Mouse (Mus musculus) midbrain, embryonic 12.5 days (tissue): ENCODE results near the gene Vps4b. TPM values are rescaled to one million over a fixed set of nuclear protein-coding genes. Genes with fewer than 3 reads are reported as not detected.

Experiments
- ATAC-seq: fragments of 200-750 bp; cut with Nextera tagmentation; 2 replicates; pipeline ENCODE4 v1.8.0; 2017; ENCODE audit warnings: low read depth, moderate TSS enrichment, moderate library complexity; ENCODE audit not compliant: low FRiP score
- H3K27ac ChIP-seq: fragments of 300-500 bp; sonication (generic); replicated peaks from 2 replicates; pipeline ENCODE4 v1.5.1; 2016; ENCODE audit warnings: mild to moderate bottlenecking
- H3K27me3 ChIP-seq: fragments of 300-500 bp; sonication (generic); 2 replicates; pipeline ENCODE4 v1.6.1; 2016; ENCODE audit warnings: mild to moderate bottlenecking
- H3K36me3 ChIP-seq: fragments of 300-500 bp; sonication (generic); 2 replicates; pipeline ENCODE4 v1.6.1; 2016
- H3K4me1 ChIP-seq: fragments of 300-500 bp; sonication (generic); 2 replicates; pipeline ENCODE4 v1.6.1; 2016
- H3K4me2 ChIP-seq: fragments of 300-500 bp; sonication (generic); replicated peaks from 2 replicates; pipeline ENCODE4 v1.6.1; 2016; ENCODE audit warnings: mild to moderate bottlenecking, moderate library complexity
- H3K4me3 ChIP-seq: fragments of 300-500 bp; sonication (generic); 2 replicates; pipeline ENCODE4 v1.5.1; 2016; ENCODE audit warnings: mild to moderate bottlenecking
- H3K9ac ChIP-seq: fragments of 300-500 bp; sonication (generic); replicated peaks from 2 replicates; pipeline ENCODE4 v1.6.1; 2016; ENCODE audit warnings: mild to moderate bottlenecking, moderate library complexity
- H3K9me3 ChIP-seq: fragments of 300-500 bp; sonication (generic); 2 replicates; pipeline ENCODE4 v1.6.1; 2016; ENCODE audit warnings: mild to moderate bottlenecking
- WGBS: fragments of 180-500 bp; shearing (Covaris S2); methylation state at CpG from one replicate; pipeline ENCODE4 v1.1.7; 2016; 5-methylcytosine and 5-hydroxymethylcytosine counted together
- polyA plus RNA-seq: library from polyadenylated mRNA; unstranded; fragments of >200 nt; fragmentation: Nextera tagmentation; extraction: Ambion mirVana; gene quantifications from 2 replicates; pipeline ENCODE4 v1.2.1, GENCODE M21; 2016

Vps4b gene
- polyA plus RNA-seq, 1 experiment from 2014 or later: 61.2 TPM

DNA sequence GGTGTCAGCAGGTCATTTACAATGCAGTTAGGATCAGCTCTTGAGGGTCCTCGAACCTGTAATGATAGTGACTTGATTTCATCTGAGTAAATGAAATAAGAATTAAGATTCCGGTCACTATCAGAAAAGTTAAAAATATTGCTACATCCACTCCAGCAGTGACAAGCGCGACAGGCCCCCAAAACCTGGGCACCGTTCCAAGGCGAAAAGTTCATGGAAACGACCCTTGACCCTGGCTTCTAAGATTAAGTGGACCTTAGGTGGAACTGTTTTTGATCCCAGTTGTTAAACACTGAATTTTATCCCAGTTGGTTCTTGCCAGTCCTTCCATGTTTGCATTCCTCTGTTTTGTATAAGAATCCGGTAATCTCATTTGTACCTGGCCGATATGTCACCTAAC is 22.4 kb downstream of the Vps4b start:
- Histone ChIP-seq H3K4me1 (no peaks in the 10 kb centered on the region), H3K27me3 (no peaks in the 10 kb centered on the region), H3K36me3 (peaks cover 65% of the 10 kb centered on the region), H3K9ac (no peak overlapping the region), H3K4me3 (no peak overlapping the region), H3K4me2 (no peak overlapping the region), H3K27ac (no peak overlapping the region), H3K9me3 (no peaks in the 10 kb centered on the region)
- no peak for ATAC-seq
- WGBS: 96% methylated on average over 9 of the region's 9 CpGs

DNA sequence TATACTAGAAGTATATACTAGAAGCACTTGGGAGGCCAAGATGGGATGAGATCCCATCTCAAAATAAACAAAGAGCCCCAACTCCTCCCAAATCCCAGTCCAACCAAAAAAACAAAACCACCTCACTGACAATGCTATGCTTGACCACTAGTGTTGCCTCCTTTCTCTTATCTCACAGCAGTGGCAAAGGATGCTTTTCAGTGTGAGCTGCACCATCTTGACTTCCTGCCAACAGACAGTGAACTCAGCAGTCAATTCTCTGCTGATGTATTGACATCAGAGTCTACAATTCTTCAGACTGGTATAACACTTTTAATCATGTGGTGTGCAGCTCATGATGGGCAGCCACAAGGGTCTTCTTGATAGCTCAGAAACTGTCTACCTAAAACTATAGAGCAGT is 27.8 kb downstream of the Vps4b start:
- Histone ChIP-seq H3K4me3 (no peak overlapping the region), H3K9me3 (no peaks in the 10 kb centered on the region), H3K9ac (no peak overlapping the region), H3K27me3 (no peaks in the 10 kb centered on the region), H3K27ac (no peak overlapping the region), H3K4me2 (no peak overlapping the region), H3K36me3 (peaks cover 44% of the 10 kb centered on the region), H3K4me1 (no peaks in the 10 kb centered on the region)
- no peak for ATAC-seq

DNA sequence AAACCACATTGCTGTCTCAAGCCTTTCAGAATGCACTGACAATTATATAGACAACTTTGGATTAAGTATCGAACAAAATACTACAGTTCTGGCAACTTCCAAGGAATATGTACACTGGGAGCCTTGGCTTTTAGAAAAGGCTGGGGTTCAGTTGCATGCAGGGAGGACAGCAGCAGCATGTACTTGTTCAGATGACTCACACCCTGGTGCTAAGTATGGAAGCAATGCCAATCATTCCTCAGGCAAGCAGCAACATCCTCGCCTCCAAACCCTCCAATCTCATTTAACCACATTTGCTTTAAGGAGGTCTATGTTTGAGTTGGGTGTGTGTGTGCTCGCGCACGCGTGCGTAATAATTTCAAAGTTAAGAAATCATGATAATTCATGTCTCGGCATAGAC is 30.8 kb downstream of the Vps4b start:
- H3K4me1 ChIP-seq: no peaks in the 10 kb centered on the region
- ATAC-seq: no peak
- peaks cover 26% of the 10 kb centered on the region for H3K36me3 ChIP-seq
- WGBS: 96% methylated on average over 8 of the region's 8 CpGs
- no peak overlapping the region for H3K4me2 ChIP-seq
- H3K4me3 ChIP-seq: no peak overlapping the region
- H3K27me3 ChIP-seq: no peaks in the 10 kb centered on the region
- H3K9me3 ChIP-seq: no peaks in the 10 kb centered on the region
- no peak overlapping the region for H3K9ac ChIP-seq
- no peak overlapping the region for H3K27ac ChIP-seq

DNA sequence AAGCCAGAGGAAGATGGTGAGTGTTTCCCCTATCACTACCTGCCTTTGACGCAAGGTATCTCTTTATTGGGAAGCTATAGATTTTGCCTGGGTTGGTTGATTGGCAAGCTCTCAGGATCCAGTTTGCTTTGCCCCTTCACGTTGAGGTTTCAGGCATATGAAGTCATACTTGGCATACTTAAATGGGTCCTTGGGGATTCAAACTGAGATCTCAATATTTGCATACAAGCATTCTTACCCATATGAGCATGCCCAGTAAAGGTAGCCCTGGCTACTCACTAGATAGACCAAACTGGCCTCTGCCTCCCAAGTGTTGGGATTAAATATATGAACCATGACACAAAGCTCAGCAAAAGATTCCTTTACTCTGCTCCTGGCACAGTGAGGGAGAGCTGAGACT is 31.7 kb downstream of the Vps4b start:
- WGBS: 92% methylated on average over 2 of the region's 2 CpGs

DNA sequence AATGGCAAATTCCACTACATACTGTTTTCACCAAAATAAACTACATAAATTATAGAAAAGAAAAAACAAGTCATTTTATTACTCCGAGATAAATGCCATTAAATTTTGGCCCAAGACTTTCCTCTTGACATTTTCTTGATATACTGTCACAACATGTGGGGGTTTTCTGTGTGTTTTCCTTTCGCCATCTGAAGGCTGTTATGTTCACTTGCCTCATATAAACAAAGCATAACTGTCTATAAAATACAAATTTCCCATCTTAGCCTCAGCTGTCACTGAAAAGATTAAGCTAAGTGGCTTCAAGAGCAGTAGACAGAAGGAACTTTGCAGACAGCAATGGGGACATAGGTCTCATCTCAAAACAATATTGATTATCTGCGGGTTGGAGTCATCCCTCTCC is 32.2 kb downstream of the Vps4b start:
- Histone ChIP-seq H3K4me3 (no peak overlapping the region), H3K36me3 (peaks cover 19% of the 10 kb centered on the region), H3K4me2 (no peak overlapping the region), H3K27ac (no peak overlapping the region), H3K9ac (no peak overlapping the region), H3K27me3 (no peaks in the 10 kb centered on the region), H3K4me1 (no peaks in the 10 kb centered on the region), H3K9me3 (no peaks in the 10 kb centered on the region)
- no peak for ATAC-seq
- 92% methylated on average over 3 of the region's 3 CpGs for WGBS

More for the DNA sequence above, 31.7 kb downstream of the Vps4b start:
- Histone ChIP-seq H3K36me3 (peaks cover 19% of the 10 kb centered on the region), H3K4me1 (no peaks in the 10 kb centered on the region), H3K4me2 (no peak overlapping the region), H3K4me3 (no peak overlapping the region), H3K9ac (no peak overlapping the region), H3K27ac (no peak overlapping the region), H3K9me3 (no peaks in the 10 kb centered on the region), H3K27me3 (no peaks in the 10 kb centered on the region)
- ATAC-seq: no peak

DNA sequence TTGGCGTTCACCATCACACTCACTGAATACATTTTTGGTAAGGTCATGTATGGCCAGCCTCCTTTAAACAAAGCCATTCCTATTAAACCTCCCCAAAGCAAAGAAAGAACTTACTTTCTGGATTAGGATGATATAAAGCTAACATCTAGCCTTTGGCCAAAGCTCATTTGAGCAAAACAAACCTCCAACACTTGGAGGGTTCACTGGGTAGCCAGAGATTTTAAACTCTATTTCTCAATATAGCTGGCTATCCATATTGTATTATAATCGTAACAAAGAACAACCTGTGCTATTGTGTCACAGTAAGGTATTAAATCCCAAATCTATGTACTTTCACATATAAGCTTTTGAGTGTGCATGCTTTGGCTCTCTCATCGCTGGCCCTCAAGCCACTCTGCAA is 35.8 kb downstream of the Vps4b start:
- whole genome bisulfite sequencing: 91% methylated on average over 3 of the region's 3 CpGs

DNA sequence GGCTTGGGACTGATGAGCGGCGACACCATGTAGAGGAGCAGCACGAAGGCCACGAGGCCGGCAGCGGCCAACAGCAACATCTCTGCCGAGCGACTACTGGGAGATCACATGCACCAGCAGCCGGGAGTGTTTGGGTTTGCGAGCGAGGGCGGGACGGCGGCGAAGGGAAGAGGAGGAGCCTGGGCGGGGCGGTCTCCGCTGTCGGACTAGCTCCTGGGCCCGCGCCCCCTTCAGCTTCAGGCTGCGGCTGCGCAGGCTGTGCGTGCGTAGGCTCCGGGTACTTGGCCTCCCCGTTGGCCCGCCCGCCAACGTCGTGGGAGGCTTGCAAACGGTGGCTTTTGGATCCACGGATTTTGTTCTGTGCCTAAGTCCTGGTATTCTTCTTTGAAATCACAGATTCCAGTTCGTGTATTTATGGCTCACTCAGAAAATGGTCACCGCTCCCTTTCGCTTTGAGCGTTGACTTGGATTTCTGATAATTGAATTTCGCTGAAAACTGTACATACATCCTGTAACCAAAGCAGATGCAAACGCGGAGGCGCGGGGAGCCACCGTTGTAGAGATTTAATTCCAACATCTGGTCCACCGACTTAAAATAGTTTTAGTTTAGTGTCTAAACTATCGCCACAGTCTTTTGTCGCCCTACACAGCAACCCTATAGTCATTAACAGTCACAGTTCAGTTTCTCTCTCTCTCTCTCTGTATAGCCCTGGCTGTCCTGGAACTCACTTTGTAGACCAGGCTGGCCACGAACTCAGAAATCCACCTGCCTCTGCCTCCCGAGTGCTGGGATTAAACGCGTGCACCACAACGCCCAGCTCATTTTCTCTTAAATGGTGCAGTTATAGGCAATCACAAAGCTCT is 36.7 kb downstream of the Vps4b start, which contains the start of gene Kdsr:
Kdsr (minus strand) TSS at position 156 of the 864 bp plus-strand sequence.
- 3% methylated on average over 49 of the region's 51 CpGs for WGBS
- no peaks in the 10 kb centered on the region for H3K27me3 ChIP-seq

More for the DNA sequence above, 35.8 kb downstream of the Vps4b start:
- Histone ChIP-seq H3K9me3 (no peaks in the 10 kb centered on the region), H3K4me1 (peaks cover 11% of the 10 kb centered on the region), H3K9ac (no peak overlapping the region), H3K4me2 (no peak overlapping the region), H3K4me3 (no peak overlapping the region), H3K27me3 (no peaks in the 10 kb centered on the region), H3K36me3 (no peaks in the 10 kb centered on the region), H3K27ac (no peak overlapping the region)
- no peak for ATAC-seq

DNA sequence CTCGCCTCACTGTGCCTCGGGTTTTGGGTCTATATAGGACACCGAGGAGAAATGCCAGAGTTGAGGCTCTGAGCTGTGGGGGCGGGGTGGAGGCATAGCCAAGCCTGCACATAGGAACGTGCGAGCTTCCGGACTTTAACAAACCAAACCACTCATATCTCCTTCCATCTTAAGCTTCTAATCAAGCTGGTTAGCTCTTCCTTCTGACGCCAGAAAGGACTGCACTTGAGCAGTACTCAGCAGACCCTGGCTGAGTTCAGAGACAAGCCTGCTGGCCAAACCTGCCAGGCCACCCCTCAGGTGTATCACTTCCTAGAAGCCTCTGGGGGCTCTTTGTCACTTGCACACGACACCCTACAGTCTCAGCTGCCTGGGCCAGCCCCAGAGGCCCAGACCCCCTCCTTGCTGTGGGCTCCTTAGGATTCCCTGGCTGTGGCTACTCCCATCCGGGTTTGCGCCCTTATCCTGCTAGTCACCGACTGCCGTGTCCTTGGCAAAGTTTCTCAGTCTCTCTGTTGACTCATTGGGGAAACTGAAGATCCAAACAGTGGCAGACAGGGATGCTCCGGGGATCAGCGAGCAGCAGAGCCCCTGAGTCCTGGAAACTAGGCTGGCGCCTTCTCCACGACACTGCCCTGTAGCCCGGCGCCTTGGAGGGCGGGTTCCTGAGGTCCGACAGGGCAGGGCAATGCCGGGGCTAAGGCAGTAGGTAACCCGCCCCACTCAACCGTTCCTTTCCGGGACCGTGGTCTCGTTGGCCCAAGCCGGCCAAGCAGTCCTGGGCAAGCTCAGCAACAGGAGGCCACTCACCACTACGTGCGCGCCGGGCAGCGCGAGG is 37.6 kb downstream of the Vps4b start:
- Histone ChIP-seq H3K4me1 (peaks cover 11% of the 10 kb centered on the region), H3K9me3 (no peaks in the 10 kb centered on the region), H3K27ac (peak overlapping the region; percentile 69), H3K27me3 (no peaks in the 10 kb centered on the region), H3K9ac (peak overlapping the region; percentile 72), H3K36me3 (0 out of 2 replicates have a peak, but pooled peaks cover 3% of the 10 kb centered on the region), H3K4me2 (peak overlapping the region; percentile 95), H3K4me3 (peak overlapping the region; percentile 66)
- peak; percentile 31 for ATAC-seq
- WGBS: 5% methylated on average over 34 of the region's 34 CpGs

More for the DNA sequence above, 36.7 kb downstream of the Vps4b start, which contains the start of gene Kdsr:
- peak; percentile 99 for ATAC-seq
- peak within 1 kb of the TSS; percentile 85 for H3K27ac ChIP-seq
- peaks cover 11% of the 10 kb centered on the region for H3K4me1 ChIP-seq
- peak within 1 kb of the TSS; percentile 95 for H3K4me2 ChIP-seq
- no peaks in the 10 kb centered on the region for H3K9me3 ChIP-seq
- peak within 1 kb of the TSS; percentile 66 for H3K4me3 ChIP-seq
- 0 out of 2 replicates have a peak, but pooled peaks cover 3% of the 10 kb centered on the region for H3K36me3 ChIP-seq
- peak within 1 kb of the TSS; percentile 72 for H3K9ac ChIP-seq

DNA sequence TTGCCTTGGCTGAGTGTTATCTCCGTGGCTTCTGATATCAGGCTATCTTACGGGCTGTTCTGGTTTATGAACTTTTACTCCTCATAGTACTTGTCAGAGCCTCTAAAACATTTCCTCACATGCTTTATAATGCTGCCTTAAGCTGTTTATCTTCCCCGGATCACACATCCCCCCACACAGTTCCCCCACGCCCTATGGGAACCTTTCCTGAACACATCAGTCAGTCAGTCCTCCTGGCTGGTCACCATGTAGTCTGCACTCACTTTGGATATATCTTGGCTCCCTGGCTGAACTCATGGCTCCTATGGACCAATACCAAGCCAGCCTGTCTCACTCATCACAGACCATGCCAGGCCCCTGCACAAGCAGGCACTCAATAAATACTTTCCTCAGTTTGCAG is 39.9 kb downstream of the Vps4b start:
- Histone ChIP-seq H3K4me3 (no peak overlapping the region), H3K4me2 (no peak overlapping the region), H3K9me3 (no peaks in the 10 kb centered on the region), H3K36me3 (0 out of 2 replicates have a peak, but pooled peaks cover 3% of the 10 kb centered on the region), H3K27me3 (no peaks in the 10 kb centered on the region), H3K4me1 (peaks cover 11% of the 10 kb centered on the region), H3K9ac (no peak overlapping the region), H3K27ac (no peak overlapping the region)
- WGBS: 90% methylated on average over 4 of the region's 4 CpGs
- ATAC-seq: no peak

DNA sequence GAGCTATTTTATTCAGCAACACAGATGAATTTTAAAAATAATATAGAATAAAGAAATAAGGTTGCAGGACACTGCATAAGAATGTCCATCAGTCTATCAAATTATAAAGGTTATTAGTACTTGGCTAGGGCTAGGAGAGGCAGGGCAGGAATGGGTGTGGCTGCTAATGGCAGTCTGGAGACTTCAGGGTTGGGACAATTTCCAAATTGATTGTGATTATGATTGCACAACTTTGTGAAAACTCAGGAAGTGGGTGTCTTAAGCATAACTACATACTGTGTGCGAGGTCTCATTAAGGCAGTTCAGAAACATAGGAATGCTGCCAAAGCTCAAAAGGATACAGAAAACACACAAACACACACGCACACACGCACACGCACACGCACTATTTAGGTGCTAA is 44.5 kb downstream of the Vps4b start:
- Histone ChIP-seq H3K4me1 (no peaks in the 10 kb centered on the region), H3K27ac (no peak overlapping the region), H3K4me3 (no peak overlapping the region), H3K9me3 (no peaks in the 10 kb centered on the region), H3K9ac (no peak overlapping the region), H3K4me2 (no peak overlapping the region), H3K27me3 (no peaks in the 10 kb centered on the region), H3K36me3 (peaks cover 11% of the 10 kb centered on the region)
- ATAC-seq: no peak
- WGBS: 97% methylated on average over 5 of the region's 5 CpGs

DNA sequence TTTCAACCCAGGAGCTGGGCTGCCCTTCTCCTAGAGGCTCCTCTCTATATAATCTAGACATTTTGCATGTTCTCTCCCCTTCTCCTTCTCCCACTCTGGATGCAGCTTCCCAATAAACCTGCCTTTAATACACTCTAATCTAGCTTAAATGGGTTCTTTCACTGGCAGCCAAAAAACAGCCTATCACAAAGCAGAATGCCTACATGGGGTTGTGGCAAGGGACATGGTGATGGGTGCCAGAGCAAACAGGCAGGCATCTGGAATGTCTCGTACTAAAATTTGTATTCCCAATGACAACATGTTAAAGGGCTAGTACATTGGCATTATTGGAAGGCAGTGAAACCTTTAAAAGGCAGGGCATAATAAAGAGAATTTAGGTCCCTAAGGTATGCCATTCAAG is 45.9 kb downstream of the Vps4b start:
- ATAC-seq: no peak
- Histone ChIP-seq H3K9me3 (no peaks in the 10 kb centered on the region), H3K27ac (no peak overlapping the region), H3K36me3 (peaks cover 21% of the 10 kb centered on the region), H3K9ac (no peak overlapping the region), H3K4me2 (no peak overlapping the region), H3K4me1 (no peaks in the 10 kb centered on the region), H3K27me3 (no peaks in the 10 kb centered on the region), H3K4me3 (no peak overlapping the region)
- WGBS: 93% methylated on average over 1 of the region's 1 CpGs
